Mouse (Mus musculus) olfactory bulb, adult 2 months (tissue): ENCODE measurements around the gene Tbxas1.

Experiments
- CTCF ChIP-seq: fragments of 200-500 bp; IDR thresholded peaks from 2 replicates; pipeline ENCODE4 v1.5.1; 2012; ENCODE audit warnings: low read depth, mild to moderate bottlenecking, low read length, moderate library complexity; ENCODE audit not compliant: insufficient read depth
- POLR2A ChIP-seq: fragments of 200-500 bp; IDR thresholded peaks from 2 replicates; pipeline ENCODE4 v1.6.1; 2012; ENCODE audit warnings: mild to moderate bottlenecking, low read depth, low read length, moderate library complexity; ENCODE audit not compliant: insufficient read depth

- TF ChIP-seq CTCF (no peak), POLR2A (no peak)
These were observed 43.5 kb downstream of the Tbxas1 start for GRCm38 (mm10) chr6:38918728-38919127.
